Mouse (Mus musculus) cerebellum, postnatal 25 days (tissue): ENCODE results near the gene Krt88.

ENCODE experiments used
- DNase-seq, 2 experiments: peaks; one replicate each; pipeline ENCODE4 v3.0.0; 2021; ENCODE audit warnings: mixed read lengths in 2 of 2

Gene Krt88

DNA sequence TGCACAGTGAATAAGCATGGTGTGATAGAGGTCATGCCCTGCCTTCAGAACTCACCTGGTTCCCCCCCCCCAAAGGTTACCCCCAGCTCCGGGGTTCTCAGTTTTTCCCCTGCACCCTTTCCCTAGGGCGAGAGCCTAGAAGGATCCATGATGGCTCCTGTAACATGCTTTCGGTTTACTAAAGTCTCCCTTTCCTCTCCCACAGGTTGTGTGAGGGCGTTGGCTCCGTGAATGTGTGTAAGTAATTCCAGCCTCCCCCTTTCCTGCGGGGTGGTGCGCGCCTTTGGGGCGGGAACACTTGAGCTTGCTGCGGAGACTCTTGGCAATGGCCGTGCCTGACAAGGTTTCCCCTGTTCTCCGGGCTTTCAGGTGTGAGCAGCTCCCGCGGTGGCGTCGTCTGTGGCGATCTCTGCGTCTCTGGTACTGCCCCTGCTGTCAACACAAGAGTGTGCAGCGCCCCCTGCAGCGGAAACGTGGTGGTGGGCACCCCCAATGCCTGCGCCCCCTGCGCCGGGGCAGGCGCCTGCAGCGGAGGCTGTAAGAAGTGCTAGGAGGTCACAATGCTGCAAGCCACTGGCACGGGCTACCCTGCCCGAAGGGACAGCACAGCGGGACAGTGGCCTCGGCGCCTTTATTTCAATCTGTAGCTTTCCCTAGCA, 31.6 kb downstream of the Krt88 start:
- peak; percentile 54 to 73 for DNase-seq

GRCm38 (mm10) chr15:101479666-101480060, 32.1 kb downstream of the Krt88 start:
- no peak for DNase-seq

DNA sequence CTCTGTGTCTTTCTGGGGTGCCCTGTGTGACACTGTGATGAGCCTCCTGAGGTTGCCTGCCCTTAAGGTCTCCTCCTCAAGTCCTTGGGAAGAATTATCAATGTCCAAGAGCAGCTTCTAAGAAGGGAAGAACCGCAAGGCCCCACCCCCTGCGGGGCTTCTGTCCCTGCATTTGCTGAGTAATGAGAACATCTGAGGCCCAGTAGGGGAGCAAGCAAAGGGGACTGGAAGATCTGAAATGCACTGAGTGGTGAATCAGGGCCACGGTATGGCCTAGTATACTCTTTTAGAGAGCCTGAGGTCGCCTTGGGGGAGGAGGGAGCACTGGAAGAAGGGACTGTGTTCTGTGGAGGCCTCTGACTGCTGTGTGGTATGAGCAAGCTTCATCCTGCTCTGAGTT, 34.5 kb downstream of the Krt88 start:
- no peak for DNase-seq

GRCm38 (mm10) chr15:101483646-101484045, 36.1 kb downstream of the Krt88 start:
- no peak for DNase-seq

DNA sequence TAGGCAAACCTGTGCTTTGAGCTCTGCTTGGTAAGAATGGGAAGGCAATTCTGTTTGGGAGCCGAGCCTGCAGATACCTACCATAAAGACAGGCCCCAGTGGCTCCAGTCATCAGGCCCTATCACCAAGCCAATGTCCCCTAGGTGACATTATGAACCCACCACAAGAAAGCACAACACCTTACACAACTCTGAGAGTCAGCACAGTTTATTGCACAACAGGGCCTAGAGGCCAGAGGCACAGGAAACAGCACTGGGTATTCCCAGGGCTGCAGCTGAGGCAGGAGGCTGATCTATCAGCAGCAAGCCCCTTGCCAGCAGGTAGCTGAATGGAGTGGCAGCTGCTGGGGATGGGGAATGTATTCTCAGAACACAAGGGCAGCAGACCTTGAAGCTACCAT, 37.4 kb downstream of the Krt88 start:
- no peak for DNase-seq

DNA sequence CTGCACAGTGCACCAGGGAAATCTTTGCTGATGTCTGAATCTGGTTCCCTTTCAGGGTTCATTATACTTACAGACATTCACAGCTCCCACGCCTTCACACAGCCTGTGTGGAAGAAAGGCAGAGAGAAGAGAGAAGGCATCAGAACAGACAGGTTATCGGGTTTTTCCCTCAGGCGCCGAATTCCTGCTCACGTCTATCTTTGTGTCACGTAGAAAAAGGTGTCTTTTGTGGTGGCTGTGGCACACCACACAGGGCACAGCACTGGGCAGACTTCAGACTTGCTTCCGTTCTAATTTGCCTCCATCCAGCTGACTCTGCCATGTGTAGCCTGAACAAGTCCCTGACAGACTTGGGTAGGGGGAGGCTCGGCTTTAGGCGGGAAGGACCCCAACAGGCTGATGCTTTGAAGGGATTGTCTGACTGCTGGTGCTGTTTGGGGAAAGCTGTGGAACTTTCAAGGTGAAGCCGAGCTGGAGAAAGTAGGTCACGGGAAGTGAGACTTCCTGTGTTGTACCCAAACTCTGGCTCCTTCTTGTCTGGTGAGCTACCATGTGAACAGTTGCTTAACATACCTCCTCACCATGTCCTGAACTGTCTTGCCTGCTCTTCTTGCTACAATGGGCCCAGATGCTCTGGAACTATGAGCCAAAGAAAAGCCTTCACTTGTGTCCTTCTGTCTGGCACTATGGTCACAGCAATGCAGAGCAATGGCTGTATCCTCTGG, 38.5 kb downstream of the Krt88 start:
- DNase-seq: no peak

DNA sequence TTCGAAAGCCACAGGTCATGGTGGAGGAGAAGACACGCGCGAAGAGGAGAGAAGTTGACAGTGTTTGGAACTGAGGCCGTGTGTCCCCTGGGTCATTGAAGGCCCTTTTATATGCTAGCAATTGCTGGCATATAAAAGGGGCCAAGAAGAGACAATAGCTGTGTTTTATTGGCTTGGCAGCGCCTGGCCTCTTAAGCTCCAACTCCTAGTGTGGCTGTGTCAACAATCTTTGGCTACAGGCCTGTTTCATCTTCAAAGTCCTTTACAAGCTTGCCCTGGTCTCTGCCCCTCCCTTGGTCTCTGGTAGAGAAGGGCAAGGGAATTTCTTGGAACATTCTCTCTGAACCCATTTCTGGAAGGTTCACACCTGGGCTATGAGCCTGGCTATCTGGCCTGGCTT, 43.9 kb downstream of the Krt88 start, which contains the start of gene Krt83:
Gene Krt83, minus strand, starts transcription at position 82 of the 400 bp plus-strand sequence.
- DNase-seq: no peak

- no peak for DNase-seq
These were observed 45.2 kb downstream of the Krt88 start for GRCm38 (mm10) chr15:101492718-101493117.

DNA sequence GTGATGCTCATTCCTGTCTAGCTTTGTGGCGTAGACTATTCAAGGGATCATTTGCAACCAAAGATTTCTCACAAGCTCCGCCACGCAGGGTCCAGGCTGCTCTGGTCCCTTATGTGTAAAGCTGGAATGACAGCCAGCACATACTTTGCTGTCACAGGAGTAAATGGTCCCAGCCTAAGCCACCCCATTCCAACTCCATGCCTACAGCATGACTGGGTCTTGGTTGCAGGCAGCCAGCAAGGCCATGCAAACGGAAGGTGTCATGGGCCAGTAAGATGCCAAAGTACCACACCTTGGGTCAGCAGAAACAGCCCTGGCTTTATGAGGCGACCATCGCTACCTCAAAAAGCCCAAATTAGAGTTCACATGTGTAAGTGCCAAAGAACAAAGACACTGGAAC, 46.2 kb downstream of the Krt88 start:
- DNase-seq: no peak

DNA sequence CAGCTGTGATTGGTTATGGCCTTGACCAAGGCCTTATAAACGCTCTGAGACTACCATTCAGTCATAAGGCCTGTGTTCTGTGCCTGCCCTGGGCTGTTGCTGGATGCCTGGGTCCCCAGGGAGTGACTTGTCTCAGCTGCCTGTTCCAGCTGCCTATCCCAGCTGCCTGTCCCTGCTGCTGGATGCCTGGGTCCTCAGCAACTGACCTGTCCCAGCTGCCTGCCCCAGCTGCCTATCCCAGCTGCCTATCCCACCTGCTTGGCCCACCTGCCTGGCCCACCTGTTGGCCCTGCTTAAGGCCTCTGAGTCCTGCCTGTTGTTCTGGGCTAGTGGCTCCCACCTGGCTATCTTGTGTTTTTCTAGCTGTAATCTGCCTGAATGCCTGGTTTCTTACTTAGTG, 46.7 kb downstream of the Krt88 start:
- DNase-seq: no peak

DNA sequence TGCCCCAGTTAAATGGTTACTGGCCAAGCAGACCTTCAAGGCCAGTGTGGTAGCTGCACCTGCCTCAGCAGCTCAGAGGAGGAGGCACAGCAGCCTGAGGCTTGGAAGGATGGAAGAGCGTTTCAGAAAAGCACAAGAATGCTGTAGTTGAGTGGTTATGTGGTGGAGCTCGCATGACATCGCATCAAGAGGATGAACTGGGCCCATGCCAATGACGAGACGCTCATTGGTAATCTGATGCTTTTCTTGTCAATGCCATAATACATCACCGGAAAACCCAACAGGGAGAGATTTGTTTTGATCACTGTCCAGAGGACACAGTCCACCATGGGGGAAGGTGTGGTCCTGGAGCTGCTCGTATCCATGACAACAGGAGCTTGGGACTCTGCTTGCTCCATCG, 47.7 kb downstream of the Krt88 start:
- DNase-seq: no peak

DNA sequence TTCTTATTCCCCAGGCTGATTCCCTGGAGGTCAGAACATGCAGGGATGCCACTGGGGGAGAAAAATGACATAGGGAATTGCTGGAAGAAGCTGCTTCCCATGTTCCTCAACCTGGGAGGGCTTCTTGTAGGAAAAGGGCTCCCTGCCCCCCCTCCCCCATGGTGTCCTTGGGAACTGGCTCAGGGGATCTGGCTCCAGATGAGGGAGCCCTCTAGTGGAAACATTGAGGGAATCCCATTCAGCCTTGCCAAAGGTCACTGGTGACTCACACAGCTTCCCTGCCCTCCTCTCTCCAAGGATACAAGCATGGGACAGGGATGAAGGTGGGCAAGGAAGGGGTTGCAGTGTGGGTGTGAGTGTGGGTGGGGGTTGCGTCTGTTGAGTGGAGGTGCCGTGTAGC, 49.6 kb downstream of the Krt88 start:
- peak in 1 of 2 experiments; percentile 40 for DNase-seq
